Mouse (Mus musculus) liver, embryonic 11.5 days (tissue): ENCODE data around the gene Ddias. TPM values are rescaled to one million over a fixed set of nuclear protein-coding genes. Genes with fewer than 3 reads are reported as not detected.
"Not testable (repeated sequence)": the region's sequence is repeated elsewhere in the genome, so short reads cannot be mapped to it uniquely, and the experiment has no call there.

Experiments
- ATAC-seq: fragments of 200-750 bp; cut with Nextera tagmentation; replicated peaks from 2 replicates; pipeline ENCODE4 v1.8.0; 2017; ENCODE audit warnings: moderate number of reproducible peaks, mild to moderate bottlenecking, moderate TSS enrichment, moderate library complexity; ENCODE audit not compliant: low FRiP score
- DNase-seq: peaks from one replicate; pipeline ENCODE4 v3.0.0-alpha.2; 2017; ENCODE audit warnings: low spot score
- H3K27ac ChIP-seq: fragments of 300-500 bp; sonication (generic); 2 replicates; pipeline ENCODE4 v1.5.1; 2014; ENCODE audit warnings: mild to moderate bottlenecking, low read depth, low read length, control low read depth
- H3K27me3 ChIP-seq: fragments of 300-500 bp; sonication (generic); replicated peaks from 2 replicates; pipeline ENCODE4 v1.6.1; 2014; ENCODE audit warnings: low read length, mixed read lengths; ENCODE audit not compliant: control insufficient read depth, insufficient read depth
- H3K36me3 ChIP-seq: fragments of 300-500 bp; sonication (generic); 2 replicates; pipeline ENCODE4 v1.6.1; 2014; ENCODE audit warnings: mild to moderate bottlenecking, low read length, moderate library complexity, mixed read lengths; ENCODE audit not compliant: control insufficient read depth, insufficient read depth
- H3K4me1 ChIP-seq: fragments of 300-500 bp; sonication (generic); replicated peaks from 2 replicates; pipeline ENCODE4 v1.6.1; 2014; ENCODE audit warnings: low read length, mixed read lengths; ENCODE audit not compliant: control insufficient read depth, insufficient read depth
- H3K4me2 ChIP-seq: fragments of 300-500 bp; sonication (generic); 2 replicates; pipeline ENCODE4 v1.6.1; 2014; ENCODE audit warnings: mild to moderate bottlenecking, control low read depth, moderate library complexity
- H3K4me3 ChIP-seq: fragments of 300-500 bp; sonication (generic); 2 replicates; pipeline ENCODE4 v1.5.1; 2014; ENCODE audit warnings: low read depth, low read length, control low read depth
- H3K9ac ChIP-seq: fragments of 300-500 bp; sonication (generic); 2 replicates; pipeline ENCODE4 v1.6.1; 2014; ENCODE audit warnings: low read depth, low read length, control low read depth
- H3K9me3 ChIP-seq: fragments of 300-500 bp; sonication (generic); 2 replicates; pipeline ENCODE4 v1.6.1; 2016; ENCODE audit warnings: low read length, inconsistent platforms, mixed read lengths; ENCODE audit not compliant: control insufficient read depth
- WGBS: fragments of 180-500 bp; shearing (Covaris S2); extraction: QIAGEN DNeasy Blood & Tissue Kit; methylation state at CpG from one replicate; pipeline ENCODE4 v1.1.7; 2014; 5-methylcytosine and 5-hydroxymethylcytosine counted together
- polyA plus RNA-seq: library from polyadenylated mRNA; unstranded; fragments of >200 nt; fragmentation: Nextera tagmentation; extraction: Ambion mirVana; gene quantifications from 2 replicates; pipeline ENCODE4 v1.2.1, GENCODE M21; 2014

Ddias gene
- polyA plus RNA-seq: 21.2 and 21.9 TPM in 2 replicates

DNA sequence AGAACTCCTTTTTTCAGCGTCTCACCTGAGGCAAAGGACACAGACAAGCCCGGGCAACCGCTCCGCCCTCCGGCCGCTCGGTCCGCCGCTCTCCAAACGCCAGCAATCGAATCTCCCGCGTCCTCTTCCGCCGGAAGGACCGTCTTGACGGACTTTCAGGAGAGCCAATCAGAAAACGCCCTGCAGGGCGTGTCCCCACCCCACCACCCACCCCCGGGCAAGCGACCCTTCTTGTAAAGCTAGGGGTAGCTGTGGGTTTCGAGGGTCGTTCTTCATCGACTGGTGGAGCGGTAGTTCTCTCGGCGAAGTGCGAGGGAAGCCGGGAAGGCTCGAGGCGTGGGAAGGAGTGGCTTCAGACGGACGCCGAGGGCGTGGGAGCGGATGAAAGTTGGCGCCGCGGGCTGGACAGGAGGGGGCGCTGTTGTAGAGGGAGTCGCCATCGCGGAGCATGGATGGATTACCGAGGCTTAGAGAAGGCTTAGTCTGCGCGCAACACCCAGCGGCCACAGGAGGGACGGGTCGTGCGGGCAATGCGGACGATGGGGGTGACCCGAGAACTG lies at the start of gene Ddias, which contains the start of gene Prcp:
Gene Ddias (minus strand): TSS at position 132 of the 560 bp plus-strand sequence.
Gene Prcp (plus strand): TSS at position 355 of the 560 bp plus-strand sequence.
- under 1% methylated on average over 53 of the region's 53 CpGs for WGBS
- H3K4me1 ChIP-seq: peaks cover 24% of the 10 kb centered on the region
- H3K4me2 ChIP-seq: peak within 1 kb of the TSS; percentile 88
- peaks cover 3% of the 10 kb centered on the region; the same call in 1 of the 2 replicates for H3K36me3 ChIP-seq
- ATAC-seq (peak; percentile 79), DNase-seq (peak; percentile 95)
- H3K27me3 ChIP-seq: no peaks in the 10 kb centered on the region
- peak within 1 kb of the TSS; percentile 97 for H3K27ac ChIP-seq
- peak within 1 kb of the TSS; percentile 63 for H3K4me3 ChIP-seq
- no peaks in the 10 kb centered on the region for H3K9me3 ChIP-seq
- peak within 1 kb of the TSS; percentile 91 for H3K9ac ChIP-seq

DNA sequence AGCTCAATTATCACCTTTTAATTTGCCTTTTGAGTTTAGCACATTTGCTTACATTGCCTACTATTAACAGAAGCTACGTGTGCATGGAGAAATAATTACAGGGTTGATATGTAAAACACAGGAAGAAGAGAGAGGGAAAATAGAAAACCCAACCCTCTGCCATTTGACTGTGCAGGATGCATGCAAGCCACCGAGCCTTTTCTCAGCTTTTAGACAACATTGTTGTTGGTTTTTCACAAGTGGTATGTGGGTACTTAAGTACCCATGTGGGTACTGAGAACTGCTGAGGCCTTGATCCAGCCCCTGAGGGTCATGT lies 46.8 kb upstream of the Ddias start:
- ATAC-seq (no peak), DNase-seq (no peak)
- WGBS: 89% methylated on average over 2 of the region's 2 CpGs
- Histone ChIP-seq H3K9me3 (no peaks in the 10 kb centered on the region), H3K9ac (no peak overlapping the region), H3K27me3 (no peaks in the 10 kb centered on the region), H3K4me3 (no peak overlapping the region), H3K4me1 (no peaks in the 10 kb centered on the region), H3K36me3 (0 out of 2 replicates have a peak, but pooled peaks cover 2% of the 10 kb centered on the region), H3K27ac (no peak overlapping the region), H3K4me2 (no peak overlapping the region)

GRCm38 (mm10) chr7:92920172-92920856 lies 46.3 kb upstream of the Ddias start:
- no peaks in the 10 kb centered on the region for H3K4me1 ChIP-seq
- no peaks in the 10 kb centered on the region for H3K9me3 ChIP-seq
- H3K4me3 ChIP-seq: no peak overlapping the region
- H3K4me2 ChIP-seq: no peak overlapping the region
- ATAC-seq: no peak
- 0 out of 2 replicates have a peak, but pooled peaks cover 2% of the 10 kb centered on the region for H3K36me3 ChIP-seq
- H3K9ac ChIP-seq: no peak overlapping the region
- H3K27ac ChIP-seq: no peak overlapping the region
- WGBS: 83% methylated on average over 6 of the region's 6 CpGs
- no peak for DNase-seq
- H3K27me3 ChIP-seq: no peaks in the 10 kb centered on the region

- ATAC-seq, H3K27ac ChIP-seq, DNase-seq, H3K4me3 ChIP-seq, H3K4me2 ChIP-seq, H3K9me3 ChIP-seq, H3K9ac ChIP-seq, H3K27me3 ChIP-seq, H3K36me3 ChIP-seq, H3K4me1 ChIP-seq: not testable (repeated sequence)
- WGBS: 35% methylated on average over 7 of the region's 7 CpGs
Measured at GRCm38 (mm10) chr7:92904285-92904684, 30.2 kb upstream of the Ddias start.

- no peak overlapping the region for H3K4me3 ChIP-seq
- peaks cover 3% of the 10 kb centered on the region; the same call in 1 of the 2 replicates for H3K4me1 ChIP-seq
- no peaks in the 10 kb centered on the region for H3K36me3 ChIP-seq
- no peak overlapping the region for H3K9ac ChIP-seq
- no peaks in the 10 kb centered on the region for H3K27me3 ChIP-seq
- no peak overlapping the region for H3K27ac ChIP-seq
- no peaks in the 10 kb centered on the region for H3K9me3 ChIP-seq
- WGBS: 42% methylated on average over 7 of the region's 7 CpGs
- ATAC-seq: peak; percentile 88
- DNase-seq: peak; percentile 64
- no peak overlapping the region for H3K4me2 ChIP-seq
Measured at GRCm38 (mm10) chr7:92903360-92904038, 29.5 kb upstream of the Ddias start.

- no peak for DNase-seq
- H3K4me3 ChIP-seq: no peak overlapping the region
- H3K27ac ChIP-seq: no peak overlapping the region
- H3K4me1 ChIP-seq: no peaks in the 10 kb centered on the region
- H3K9me3 ChIP-seq: no peaks in the 10 kb centered on the region
- ATAC-seq: peak; percentile 47; the same call in 1 of the 2 replicates
- 51% methylated on average over 2 of the region's 2 CpGs for WGBS
- H3K36me3 ChIP-seq: no peaks in the 10 kb centered on the region
- H3K9ac ChIP-seq: no peak overlapping the region
- H3K4me2 ChIP-seq: no peak overlapping the region
- H3K27me3 ChIP-seq: no peaks in the 10 kb centered on the region
Measured at GRCm38 (mm10) chr7:92897021-92897420, 23.0 kb upstream of the Ddias start.

- 71% methylated on average over 5 of the region's 5 CpGs for WGBS
- H3K9ac ChIP-seq: no peak overlapping the region
- no peak overlapping the region for H3K4me3 ChIP-seq
- DNase-seq (no peak), ATAC-seq (no peak)
- no peaks in the 10 kb centered on the region for H3K27me3 ChIP-seq
- no peak overlapping the region for H3K4me2 ChIP-seq
- no peaks in the 10 kb centered on the region for H3K9me3 ChIP-seq
- no peaks in the 10 kb centered on the region for H3K4me1 ChIP-seq
- H3K27ac ChIP-seq: no peak overlapping the region
- no peaks in the 10 kb centered on the region for H3K36me3 ChIP-seq
Measured at GRCm38 (mm10) chr7:92896036-92896435, 22.0 kb upstream of the Ddias start.

DNA sequence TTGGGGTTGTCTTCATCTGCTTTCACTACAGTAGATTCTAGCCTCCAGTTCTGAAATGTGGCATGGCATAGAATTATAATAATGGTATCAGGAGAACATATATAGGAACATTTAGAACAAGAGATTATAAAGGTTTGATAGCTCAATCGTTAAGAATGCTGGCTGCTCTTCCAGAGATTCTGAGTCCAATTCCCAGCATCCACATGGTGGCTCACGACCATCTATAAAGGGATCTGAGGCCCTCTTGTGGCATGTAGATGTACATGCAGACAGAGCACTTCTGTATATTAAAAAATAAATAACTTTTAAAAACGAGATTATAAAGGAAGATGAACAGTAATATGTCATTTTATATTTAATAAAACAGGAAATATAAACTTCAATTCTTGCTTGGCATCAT lies 19.4 kb upstream of the Ddias start:
- Histone ChIP-seq H3K9ac (no peak overlapping the region), H3K27ac (no peak overlapping the region), H3K27me3 (no peaks in the 10 kb centered on the region), H3K4me3 (no peak overlapping the region), H3K36me3 (no peaks in the 10 kb centered on the region), H3K4me1 (no peaks in the 10 kb centered on the region; the same call in 1 of the 2 replicates), H3K9me3 (no peaks in the 10 kb centered on the region), H3K4me2 (no peak overlapping the region)
- WGBS: 37% methylated on average over 3 of the region's 3 CpGs
- DNase-seq: no peak
- no peak for ATAC-seq
